Mouse (Mus musculus): ENCODE data around the gene Il1r1. TPM values are rescaled to one million over a fixed set of nuclear protein-coding genes. Genes with fewer than 3 reads are reported as not detected.

The Il1r1 gene
- polyA plus RNA-seq, 1 experiment, result 1.9 TPM

DNA sequence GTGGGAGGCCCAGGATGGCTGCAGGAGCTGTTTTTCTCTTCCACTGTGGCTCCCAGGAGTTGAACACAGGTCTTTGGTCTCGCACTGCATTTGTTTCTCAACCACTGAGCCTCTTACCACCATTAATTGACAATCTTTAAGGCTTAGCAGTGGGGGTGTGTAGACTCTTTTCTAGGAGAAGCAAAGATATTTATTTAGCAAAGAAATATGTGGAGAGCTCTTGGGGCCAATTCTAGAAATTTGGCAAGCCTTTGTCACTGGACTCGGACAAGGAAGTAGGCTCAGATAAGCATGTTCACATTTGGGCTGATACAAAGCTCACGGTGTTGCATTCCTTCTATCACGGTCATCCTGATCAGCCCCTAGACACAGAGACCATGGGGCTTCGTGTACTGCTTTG lies 34.0 kb upstream of the Il1r1 start:
- H3K27ac ChIP-seq (ENCODE audit: insufficient read depth, low read length), result no peak overlapping the region
- H3K4me3 ChIP-seq (ENCODE audit: insufficient read depth, low read length), result no peak overlapping the region
- H3K4me1 ChIP-seq (ENCODE audit: control insufficient read depth, insufficient read depth, low read length), result peaks cover 1% of the 10 kb centered on the region; the same call in 1 of the 2 replicates
- no peak for TF ChIP-seq POLR2A (IDR thresholded peaks at IDR 0.05; ENCODE audit: extremely low read depth, insufficient read depth, low read length)
- TF ChIP-seq CTCF (IDR thresholded peaks at IDR 0.05; ENCODE audit: extremely low read depth, insufficient read depth, low read length), result no peak

DNA sequence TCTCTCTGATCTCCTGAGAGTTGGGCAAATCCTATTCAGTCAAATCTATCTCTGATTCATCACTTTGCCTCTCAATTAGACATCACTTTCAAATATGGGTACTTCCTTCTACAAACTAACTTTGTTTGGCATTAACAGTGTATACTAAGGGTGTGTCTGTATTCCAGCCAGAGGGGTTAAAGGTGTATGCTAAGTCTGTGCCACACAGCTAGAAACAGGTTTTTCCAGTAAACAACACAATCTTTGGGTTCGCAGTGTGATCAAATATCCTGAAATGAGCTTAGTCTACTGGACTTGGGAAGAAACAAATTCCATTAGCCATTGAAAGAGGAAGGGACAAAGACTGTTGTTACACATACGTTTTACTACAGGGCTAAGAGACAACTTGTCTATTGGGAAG lies 30.6 kb upstream of the Il1r1 start:
- H3K4me1 ChIP-seq (ENCODE audit: control insufficient read depth, insufficient read depth, low read length), result peaks cover 1% of the 10 kb centered on the region; the same call in 1 of the 2 replicates
- TF ChIP-seq POLR2A (IDR thresholded peaks at IDR 0.05; ENCODE audit: extremely low read depth, insufficient read depth, low read length) (no peak), CTCF (IDR thresholded peaks at IDR 0.05; ENCODE audit: extremely low read depth, insufficient read depth, low read length) (no peak)
- no peak overlapping the region for H3K4me3 ChIP-seq (ENCODE audit: insufficient read depth, low read length)
- H3K27ac ChIP-seq (ENCODE audit: insufficient read depth, low read length), result no peak overlapping the region

DNA sequence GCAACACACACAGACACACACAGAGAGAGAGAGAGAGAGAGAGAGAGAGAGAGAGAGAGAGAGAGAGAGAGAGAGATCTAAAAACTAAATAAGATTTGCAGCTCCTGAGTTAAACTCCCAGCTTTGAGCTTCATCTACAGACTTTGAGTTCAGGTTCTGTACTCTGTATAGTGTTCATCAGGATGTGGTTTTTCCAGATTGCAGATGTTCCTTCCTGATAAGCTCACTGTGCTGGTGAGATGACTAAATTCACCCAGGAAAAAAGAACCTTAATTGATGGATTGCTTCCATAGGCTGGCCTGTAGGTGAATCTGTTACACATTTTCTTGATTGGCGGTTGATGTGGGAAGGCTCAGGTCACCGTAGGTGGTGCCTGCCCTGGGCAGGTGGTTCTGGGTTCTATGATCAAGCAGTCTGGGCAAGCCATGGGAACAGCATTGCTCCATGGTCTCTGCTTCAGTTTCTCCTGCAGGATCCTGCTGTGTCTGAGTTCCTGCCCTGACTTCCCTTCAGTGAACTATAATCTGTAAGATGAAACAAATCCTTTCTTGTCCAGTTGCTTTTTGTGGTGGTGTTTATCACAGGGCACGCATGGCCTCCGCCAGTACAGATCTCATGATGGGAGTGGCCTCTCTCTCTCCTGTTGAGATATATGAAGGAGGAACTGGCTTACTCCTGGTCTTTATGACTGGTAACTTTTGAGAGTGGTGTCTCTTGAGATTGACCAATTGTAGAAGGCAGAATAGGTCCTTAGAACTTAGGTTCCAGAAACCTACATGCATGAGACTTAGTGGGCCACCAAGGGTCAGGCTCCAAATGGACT lies 11.3 kb upstream of the Il1r1 start:
- TF ChIP-seq POLR2A (IDR thresholded peaks at IDR 0.05; ENCODE audit: extremely low read depth, insufficient read depth, low read length) (no peak), CTCF (IDR thresholded peaks at IDR 0.05; ENCODE audit: extremely low read depth, insufficient read depth, low read length) (no peak)
- Histone ChIP-seq H3K4me3 (ENCODE audit: insufficient read depth, low read length) (no peak overlapping the region), H3K4me1 (ENCODE audit: control insufficient read depth, insufficient read depth, low read length) (no peaks in the 10 kb centered on the region), H3K27ac (ENCODE audit: insufficient read depth, low read length) (no peak overlapping the region)

DNA sequence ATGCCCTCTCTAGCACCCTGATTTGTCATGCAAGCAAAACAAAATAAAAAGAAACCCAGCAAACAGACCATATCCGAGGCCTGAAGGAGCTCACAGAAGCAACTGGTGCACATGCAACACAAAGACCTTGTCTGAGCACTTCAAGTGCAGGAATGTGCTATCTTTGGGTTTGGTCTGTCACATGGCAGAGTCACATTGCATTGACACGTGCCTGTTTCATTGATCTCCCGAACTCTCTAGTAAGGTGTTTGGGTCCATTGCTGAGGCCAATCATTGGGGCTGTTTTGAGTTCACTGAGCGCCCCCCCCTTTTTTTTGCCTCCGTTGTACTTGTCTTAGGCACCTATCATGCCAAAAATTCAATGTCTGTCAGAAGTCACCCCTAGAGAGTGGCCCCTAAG lies 7.4 kb upstream of the Il1r1 start:
- Histone ChIP-seq H3K27ac (ENCODE audit: insufficient read depth, low read length) (no peak overlapping the region), H3K4me1 (ENCODE audit: control insufficient read depth, insufficient read depth, low read length) (no peaks in the 10 kb centered on the region), H3K4me3 (ENCODE audit: insufficient read depth, low read length) (no peak overlapping the region)
- no peak for TF ChIP-seq POLR2A (IDR thresholded peaks at IDR 0.05; ENCODE audit: extremely low read depth, insufficient read depth, low read length)
- TF ChIP-seq CTCF (IDR thresholded peaks at IDR 0.05; ENCODE audit: extremely low read depth, insufficient read depth, low read length), result no peak

DNA sequence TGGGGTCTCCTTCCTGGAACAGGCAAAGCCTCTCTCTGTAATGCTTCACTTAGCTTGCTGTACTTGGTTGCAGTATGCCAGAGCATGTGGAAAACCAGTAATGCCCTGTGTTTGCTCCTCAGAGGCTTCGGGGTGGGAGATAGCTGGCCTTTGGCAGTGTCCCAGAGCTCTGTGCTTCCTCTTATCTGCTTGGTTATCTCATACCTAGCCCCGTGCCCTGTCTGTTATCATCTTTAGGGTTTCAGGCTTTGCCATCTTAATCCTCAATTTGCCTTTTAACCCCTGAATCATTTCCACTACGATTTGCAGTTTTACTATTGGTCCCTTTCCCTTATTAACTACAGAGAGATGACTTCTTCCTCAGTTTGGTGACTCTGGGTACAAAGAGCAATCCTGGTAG lies 6.3 kb upstream of the Il1r1 start:
- Histone ChIP-seq H3K4me3 (ENCODE audit: insufficient read depth, low read length) (no peak overlapping the region), H3K4me1 (ENCODE audit: control insufficient read depth, insufficient read depth, low read length) (no peaks in the 10 kb centered on the region), H3K27ac (ENCODE audit: insufficient read depth, low read length) (no peak overlapping the region)
- TF ChIP-seq CTCF (IDR thresholded peaks at IDR 0.05; ENCODE audit: extremely low read depth, insufficient read depth, low read length) (no peak), POLR2A (IDR thresholded peaks at IDR 0.05; ENCODE audit: extremely low read depth, insufficient read depth, low read length) (no peak)

DNA sequence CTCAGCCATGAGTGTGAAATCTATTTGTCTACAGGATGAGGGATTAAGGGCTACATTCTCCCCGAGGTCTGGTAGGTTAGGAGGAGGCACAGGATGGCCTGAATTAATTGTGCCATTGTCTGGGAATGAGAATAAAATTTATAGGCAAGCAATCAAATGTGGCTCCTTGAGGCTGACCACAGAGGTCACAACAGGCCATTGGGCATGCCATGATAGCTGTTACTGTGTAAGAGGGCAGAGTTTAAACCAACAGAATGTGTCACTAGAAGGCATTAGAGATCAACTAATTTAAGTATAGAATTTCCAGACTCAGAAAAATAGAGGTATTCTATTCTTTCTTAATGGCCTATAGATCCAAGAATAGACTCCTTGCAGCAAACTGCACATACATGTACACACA lies 4.3 kb upstream of the Il1r1 start:
- Histone ChIP-seq H3K27ac (ENCODE audit: insufficient read depth, low read length) (no peak overlapping the region), H3K4me1 (ENCODE audit: control insufficient read depth, insufficient read depth, low read length) (no peaks in the 10 kb centered on the region), H3K4me3 (ENCODE audit: insufficient read depth, low read length) (no peak overlapping the region)
- TF ChIP-seq POLR2A (IDR thresholded peaks at IDR 0.05; ENCODE audit: extremely low read depth, insufficient read depth, low read length), result no peak

DNA sequence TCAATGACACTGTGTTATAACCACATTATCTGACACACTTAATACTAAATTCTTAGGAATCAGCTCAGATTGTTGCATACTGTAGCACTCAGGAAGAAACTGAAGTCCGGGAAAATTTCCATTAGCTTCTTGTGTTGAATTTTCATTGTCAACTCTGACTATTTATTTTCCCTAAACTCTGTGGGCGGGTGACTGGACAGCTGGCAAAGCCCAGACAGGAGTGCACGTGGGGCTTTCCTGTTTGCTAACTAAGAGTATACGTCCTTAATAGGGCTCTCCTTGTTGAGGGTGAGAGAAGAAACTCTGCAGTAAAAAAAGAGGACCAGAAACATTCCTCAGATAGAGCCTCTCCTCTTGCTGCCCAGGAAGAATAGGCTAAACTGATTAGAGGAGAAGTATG lies 3.0 kb upstream of the Il1r1 start:
- Histone ChIP-seq H3K4me1 (ENCODE audit: control insufficient read depth, insufficient read depth, low read length) (no peaks in the 10 kb centered on the region), H3K27ac (ENCODE audit: insufficient read depth, low read length) (no peak overlapping the region), H3K4me3 (ENCODE audit: insufficient read depth, low read length) (no peak overlapping the region)
- TF ChIP-seq POLR2A (IDR thresholded peaks at IDR 0.05; ENCODE audit: extremely low read depth, insufficient read depth, low read length), result no peak
- no peak for TF ChIP-seq CTCF (IDR thresholded peaks at IDR 0.05; ENCODE audit: extremely low read depth, insufficient read depth, low read length)

DNA sequence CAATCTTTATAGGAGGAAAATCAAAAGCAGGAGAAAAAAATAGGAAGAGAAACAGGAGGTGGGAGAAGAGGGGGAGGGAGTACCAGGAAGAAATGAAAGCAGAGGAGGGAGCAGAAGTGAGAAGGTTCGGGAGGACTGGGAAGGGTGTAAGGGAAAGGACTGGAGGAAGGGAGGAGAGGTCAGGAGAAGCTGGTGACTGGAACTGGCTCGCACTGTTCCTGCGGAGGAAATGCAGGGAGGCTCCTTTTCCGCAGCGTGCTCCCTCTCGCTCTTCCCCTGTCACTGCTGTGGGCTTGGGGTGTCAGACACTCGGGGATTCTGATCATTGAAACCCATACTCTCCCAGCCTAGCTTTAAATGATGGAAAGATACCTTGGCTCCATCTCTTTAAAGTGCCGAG lies 2.2 kb upstream of the Il1r1 start:
- no peak for TF ChIP-seq CTCF (IDR thresholded peaks at IDR 0.05; ENCODE audit: extremely low read depth, insufficient read depth, low read length)
- no peak for TF ChIP-seq POLR2A (IDR thresholded peaks at IDR 0.05; ENCODE audit: extremely low read depth, insufficient read depth, low read length)
- no peak overlapping the region for H3K27ac ChIP-seq (ENCODE audit: insufficient read depth, low read length)
- H3K4me1 ChIP-seq (ENCODE audit: control insufficient read depth, insufficient read depth, low read length), result no peaks in the 10 kb centered on the region
- H3K4me3 ChIP-seq (ENCODE audit: insufficient read depth, low read length), result no peak overlapping the region

DNA sequence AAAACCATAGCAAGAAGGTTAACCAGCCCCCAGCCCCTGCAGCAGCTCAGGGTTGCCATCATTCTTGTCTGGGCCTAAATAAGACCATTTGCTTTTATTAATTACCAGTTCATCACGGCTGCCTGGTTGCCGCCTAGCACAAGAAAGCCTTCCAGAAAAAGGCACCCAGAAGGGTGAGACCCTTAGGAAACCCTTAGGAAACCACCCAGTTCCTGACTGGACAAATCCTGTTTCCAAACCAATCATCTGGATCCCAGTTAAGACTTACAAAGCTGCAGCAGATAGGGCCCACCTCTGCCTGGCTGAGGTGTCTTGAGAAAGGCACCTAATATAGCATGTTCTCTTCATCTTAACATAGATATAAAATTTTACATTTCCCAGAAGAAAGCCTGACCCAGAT lies 1.3 kb upstream of the Il1r1 start:
- no peak for TF ChIP-seq CTCF (IDR thresholded peaks at IDR 0.05; ENCODE audit: extremely low read depth, insufficient read depth, low read length)
- TF ChIP-seq POLR2A (IDR thresholded peaks at IDR 0.05; ENCODE audit: extremely low read depth, insufficient read depth, low read length), result no peak
- Histone ChIP-seq H3K4me1 (ENCODE audit: control insufficient read depth, insufficient read depth, low read length) (no peaks in the 10 kb centered on the region), H3K27ac (ENCODE audit: insufficient read depth, low read length) (no peak overlapping the region), H3K4me3 (ENCODE audit: insufficient read depth, low read length) (no peak overlapping the region)

DNA sequence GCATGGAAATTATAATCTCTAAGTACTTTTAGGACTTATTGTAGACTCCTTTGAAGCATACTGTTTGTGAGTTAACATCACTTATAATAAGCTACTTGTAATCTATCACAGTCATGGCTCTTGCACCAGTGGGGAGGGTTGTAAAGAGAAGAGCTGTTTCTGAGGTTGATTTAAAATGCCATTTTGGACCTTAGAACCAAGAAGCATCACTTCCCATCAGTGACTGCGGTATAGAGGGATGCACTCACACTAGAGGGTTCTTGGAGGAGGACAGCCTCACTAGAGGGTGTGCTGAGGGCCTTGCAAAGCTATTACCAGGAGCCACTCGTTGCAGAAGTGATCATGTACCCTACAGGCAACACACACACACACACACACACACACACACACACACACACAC lies 700 bp downstream of the Il1r1 start:
- Histone ChIP-seq H3K27ac (ENCODE audit: insufficient read depth, low read length) (no peak overlapping the region), H3K4me3 (ENCODE audit: insufficient read depth, low read length) (no peak overlapping the region), H3K4me1 (ENCODE audit: control insufficient read depth, insufficient read depth, low read length) (no peaks in the 10 kb centered on the region)
- no peak for TF ChIP-seq CTCF (IDR thresholded peaks at IDR 0.05; ENCODE audit: extremely low read depth, insufficient read depth, low read length)
